Mouse (Mus musculus): ENCODE results near the gene Pla2g2f. TPM values are rescaled to one million over a fixed set of nuclear protein-coding genes. Genes with fewer than 3 reads are reported as not detected.

Gene Pla2g2f
- total RNA-seq (2023; ENCODE audit: inconsistent age): not detected in 4 replicates

DNA sequence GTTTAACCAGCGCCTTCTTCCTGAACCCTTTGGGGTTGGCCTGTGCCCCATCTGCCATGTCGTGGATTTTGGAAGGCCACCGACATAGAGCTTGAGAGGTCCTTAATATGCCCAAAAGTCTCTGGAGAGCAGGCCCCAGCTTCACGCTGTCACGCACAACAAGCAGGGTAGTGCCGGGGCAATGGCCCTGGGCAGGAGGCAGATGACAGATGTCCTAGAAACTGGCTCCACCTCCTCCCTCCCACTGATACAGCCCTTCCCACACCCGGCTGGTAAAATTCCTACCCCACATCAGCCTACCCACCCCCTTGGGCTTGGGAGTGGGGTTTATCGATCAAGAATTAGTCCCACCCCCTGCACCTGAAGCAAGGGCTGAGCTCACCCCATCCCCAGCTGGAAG lies at the start of gene Pla2g2f:
TSS of gene Pla2g2f (minus strand) at position 211 of the 400 bp plus-strand sequence.

DNA sequence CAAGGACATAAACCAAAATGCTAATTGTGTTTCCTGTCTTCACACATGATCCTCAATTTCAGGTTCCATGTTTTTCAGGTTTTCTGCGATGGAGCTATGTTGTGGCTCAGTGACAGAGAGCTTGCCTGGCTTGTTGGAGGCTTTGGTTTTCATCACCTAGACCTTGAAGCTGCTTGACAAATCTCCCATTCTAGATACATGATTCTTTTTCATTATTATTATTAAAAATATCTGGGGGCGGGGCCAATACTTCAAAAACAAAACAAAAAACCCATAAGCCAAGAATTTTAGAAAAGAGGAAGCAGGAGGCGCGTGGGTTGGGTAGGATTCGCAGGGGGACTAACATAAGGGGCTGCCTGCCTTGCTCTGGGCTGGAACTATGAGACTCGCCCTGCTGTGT lies 18.0 kb upstream of the Pla2g2f start, which contains the start of gene Pla2g2d:
TSS of gene Pla2g2d (plus strand) at position 301 of the 400 bp plus-strand sequence.

DNA sequence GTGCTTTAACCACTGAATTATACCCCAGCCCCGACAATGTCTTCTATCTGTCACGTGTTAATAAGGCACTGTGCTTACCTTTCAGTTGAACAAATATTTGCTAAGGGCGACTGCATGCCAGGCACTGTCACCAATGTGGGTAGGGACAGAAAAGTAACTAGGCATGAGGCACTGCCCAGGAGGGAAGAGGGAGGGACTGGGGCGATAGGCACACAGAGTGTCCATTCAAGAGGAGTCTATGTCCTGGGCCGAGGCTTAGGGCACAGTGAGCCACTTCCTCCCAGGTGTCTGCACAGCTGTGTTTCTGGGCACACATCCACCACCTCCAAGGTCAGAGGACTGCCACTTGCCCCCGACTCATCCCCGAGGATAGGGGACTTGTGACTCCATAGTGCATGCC lies 20.4 kb downstream of the Pla2g2f start, which contains the start of gene Ubxn10:
TSS of gene Ubxn10 (minus strand) at position 137 of the 400 bp plus-strand sequence.

DNA sequence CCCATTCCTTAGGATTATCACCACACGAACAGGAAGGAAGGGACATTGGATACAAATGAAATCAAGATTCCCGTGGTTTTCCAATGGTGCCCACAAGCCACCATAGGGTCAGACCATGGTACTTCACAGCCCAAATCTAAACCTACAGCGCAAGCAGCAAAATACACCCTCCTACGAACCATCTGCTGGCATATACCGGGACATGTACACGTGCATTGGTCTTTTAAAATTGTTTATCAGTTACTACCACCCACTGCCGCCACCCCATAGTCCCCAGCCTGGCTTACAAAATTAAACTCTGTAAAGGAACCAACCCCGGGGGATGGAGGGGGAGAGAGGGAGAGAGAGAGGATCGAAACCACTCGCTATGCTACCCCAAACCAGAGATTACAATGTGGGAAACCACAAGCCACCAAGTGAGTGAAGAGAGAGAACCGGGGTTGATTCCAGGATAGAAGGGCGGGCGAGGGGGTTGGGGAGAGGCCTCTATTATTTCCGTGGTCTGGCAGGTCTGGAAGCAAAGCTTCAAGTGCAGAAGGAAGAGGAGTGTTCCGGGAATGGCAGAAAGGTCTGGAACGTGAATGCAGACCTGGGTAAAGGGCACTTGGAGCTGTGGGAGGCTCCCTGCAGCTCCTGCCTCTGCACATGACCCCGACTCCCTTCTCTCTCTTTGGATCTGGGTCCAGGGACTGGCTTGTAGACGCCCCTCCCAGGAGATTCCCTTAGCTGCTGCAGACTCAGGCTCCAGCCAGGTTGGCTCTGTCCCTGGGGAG lies 32.9 kb downstream of the Pla2g2f start, which contains the start of gene Pla2g2c:
TSS of gene Pla2g2c (plus strand) at position 439 of the 773 bp plus-strand sequence.

Other genes starting within 250 kb of the Pla2g2f start
- gene Vwa5b1, start 121.7 kb downstream of the Pla2g2f start, total RNA-seq (2023; ENCODE audit: inconsistent age): not detected in 4 replicates
- not detected in 4 replicates for gene Pla2g2c, start 32.8 kb downstream of the Pla2g2f start, total RNA-seq (2023; ENCODE audit: inconsistent age)
- not detected in 4 replicates for gene Ubxn10, start 20.5 kb downstream of the Pla2g2f start, total RNA-seq (2023; ENCODE audit: inconsistent age)
- 0.32 TPM in 1 of 4 replicates, not detected in the others for gene Pla2g2d, start 18.1 kb upstream of the Pla2g2f start, total RNA-seq (2023; ENCODE audit: inconsistent age)
- 0.57 TPM in 1 of 4 replicates, not detected in the others for gene Pla2g5, start 105.9 kb upstream of the Pla2g2f start, total RNA-seq (2023; ENCODE audit: inconsistent age)
- not detected in 4 replicates for gene Gm13030, start 116.3 kb upstream of the Pla2g2f start, total RNA-seq (2023; ENCODE audit: inconsistent age)
- gene Pla2g2e, start 120.3 kb upstream of the Pla2g2f start, total RNA-seq (2023; ENCODE audit: inconsistent age): not detected in 4 replicates
- 6.8 to 10.7 TPM (median 8.2 TPM) in 4 replicates for gene Otud3, start 156.3 kb upstream of the Pla2g2f start, total RNA-seq (2023; ENCODE audit: inconsistent age)
- not detected in 4 replicates for gene Rnf186, start 209.5 kb upstream of the Pla2g2f start, total RNA-seq (2023; ENCODE audit: inconsistent age)
- gene Tmco4, start 215.3 kb upstream of the Pla2g2f start, total RNA-seq (2023; ENCODE audit: inconsistent age): 33.6 to 40.4 TPM (median 35.9 TPM) in 4 replicates